Mouse (Mus musculus): ENCODE data around the gene Sh3bp4.

- no peak for TF ChIP-seq CTCF (IDR thresholded peaks at IDR 0.05; ENCODE audit: insufficient read depth, low read length)
- TF ChIP-seq POLR2A (IDR thresholded peaks at IDR 0.05; ENCODE audit: borderline replicate concordance, extremely low read depth, low read depth, low read length) = no peak
Measured at GRCm38 (mm10) chr1:89071371-89072142, 1.3 kb downstream of the Sh3bp4 start.
